Mouse (Mus musculus): ENCODE results near the gene Fanci. TPM values are rescaled to one million over a fixed set of nuclear protein-coding genes. Genes with fewer than 3 reads are reported as not detected.

Gene Fanci
- polyA plus RNA-seq, 1 experiment from 2014 or later, result 3.1 TPM

DNA sequence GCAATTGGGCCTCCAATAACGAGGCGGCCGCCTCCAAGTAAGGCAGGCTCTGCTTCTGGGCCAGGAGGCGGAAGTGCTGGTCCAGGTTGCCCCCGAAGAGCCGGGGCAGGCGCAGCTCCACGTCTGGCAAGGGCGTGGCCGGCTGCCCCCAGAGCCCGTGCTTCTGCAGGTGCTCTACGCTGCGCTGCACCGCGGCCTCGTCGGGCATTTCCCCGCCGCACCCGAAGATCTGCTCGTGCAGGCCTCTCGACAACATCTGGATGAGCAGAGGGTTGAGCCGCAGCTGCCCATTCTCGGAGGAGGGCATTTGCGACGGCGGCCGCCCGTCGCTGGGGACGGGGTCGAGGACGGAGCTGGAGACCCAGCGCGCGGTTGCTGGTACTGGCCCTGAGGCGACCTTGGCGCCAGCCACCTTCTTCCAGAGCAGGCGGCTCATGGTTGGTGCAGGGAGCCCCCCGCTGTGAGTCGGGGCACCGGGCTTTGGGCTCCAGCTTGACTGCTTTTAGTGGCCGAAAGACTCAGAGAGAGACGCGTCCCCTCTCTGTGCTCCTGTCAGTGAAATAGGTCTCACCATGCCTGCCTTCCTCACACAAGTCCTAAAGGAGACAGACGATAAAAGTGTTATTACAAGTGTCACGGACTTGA, 73.2 kb downstream of the Fanci start:
- Histone ChIP-seq H3K36me3 (ENCODE audit: insufficient read depth, low read length) (peaks cover 28% of the 10 kb centered on the region; the same call in 1 of the 2 replicates), H3K4me1 (replicated peaks; ENCODE audit: insufficient read depth, low read length) (peaks cover 10% of the 10 kb centered on the region), H3K27ac (no peak overlapping the region), H3K4me2 (ENCODE audit: low read length) (peak overlapping the region; percentile 77), H3K27me3 (ENCODE audit: insufficient read depth, low read length) (no peaks in the 10 kb centered on the region), H3K9ac (ENCODE audit: low read depth, low read length) (peak overlapping the region; percentile 90), H3K4me3 (replicated peaks; ENCODE audit: low read depth, low read length) (peak overlapping the region; percentile 79), H3K9me3 (replicated peaks; ENCODE audit: low read length) (no peaks in the 10 kb centered on the region)
- ATAC-seq (replicated peaks; ENCODE audit: low FRiP score, low read depth) (no peak), DNase-seq (ENCODE audit: low spot score) (no peak)
- no peak for TF ChIP-seq CTCF (IDR thresholded peaks at IDR 0.05; ENCODE audit: low read depth)
- WGBS, result 11% methylated on average over 46 of the region's 47 CpGs

DNA sequence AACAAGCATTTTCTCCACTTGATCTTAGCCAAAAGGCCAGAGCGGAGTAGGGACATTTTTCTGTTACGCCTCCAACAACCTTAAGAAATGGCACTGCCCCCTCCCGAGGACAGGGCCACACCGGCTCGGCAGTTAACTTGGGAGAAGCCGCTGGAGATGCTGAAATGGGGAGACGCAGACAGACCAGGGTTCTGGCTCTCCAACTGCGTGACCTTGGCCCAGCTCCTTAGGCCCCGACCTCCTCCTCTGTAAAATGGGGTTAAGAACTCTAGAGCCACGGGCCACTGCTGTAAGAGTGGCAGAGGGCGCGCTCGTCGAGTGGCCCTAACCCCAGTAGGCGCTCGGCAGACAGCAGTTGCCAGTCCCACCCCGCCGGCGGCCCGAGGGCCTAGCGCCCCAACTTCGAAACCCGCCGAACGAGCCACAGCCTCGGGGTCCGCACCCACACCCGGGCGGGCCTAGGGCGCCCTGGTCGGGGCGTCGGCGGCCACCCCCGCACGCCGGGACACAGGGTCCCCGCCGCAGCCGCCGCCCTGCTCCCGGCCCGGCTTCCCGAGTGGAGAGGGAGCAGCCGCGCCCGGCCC, 73.8 kb downstream of the Fanci start:
- Histone ChIP-seq H3K9ac (ENCODE audit: low read depth, low read length) (peak overlapping the region; percentile 90), H3K27me3 (ENCODE audit: insufficient read depth, low read length) (no peaks in the 10 kb centered on the region), H3K27ac (peak overlapping the region; percentile 87), H3K4me1 (replicated peaks; ENCODE audit: insufficient read depth, low read length) (peaks cover 10% of the 10 kb centered on the region), H3K9me3 (replicated peaks; ENCODE audit: low read length) (no peaks in the 10 kb centered on the region), H3K36me3 (ENCODE audit: insufficient read depth, low read length) (peaks cover 23% of the 10 kb centered on the region; the same call in 1 of the 2 replicates), H3K4me3 (replicated peaks; ENCODE audit: low read depth, low read length) (peak overlapping the region; percentile 79), H3K4me2 (ENCODE audit: low read length) (peak overlapping the region; percentile 77)
- TF ChIP-seq CTCF (IDR thresholded peaks at IDR 0.05; ENCODE audit: low read depth), result 0 out of 2 replicates have a peak, but pooled peaks have one; percentile 7
- ATAC-seq (replicated peaks; ENCODE audit: low FRiP score, low read depth) (no peak; the same call in none of the 2 replicates), DNase-seq (ENCODE audit: low spot score) (peak; percentile 46)
- WGBS, result under 1% methylated on average over 46 of the region's 47 CpGs

DNA sequence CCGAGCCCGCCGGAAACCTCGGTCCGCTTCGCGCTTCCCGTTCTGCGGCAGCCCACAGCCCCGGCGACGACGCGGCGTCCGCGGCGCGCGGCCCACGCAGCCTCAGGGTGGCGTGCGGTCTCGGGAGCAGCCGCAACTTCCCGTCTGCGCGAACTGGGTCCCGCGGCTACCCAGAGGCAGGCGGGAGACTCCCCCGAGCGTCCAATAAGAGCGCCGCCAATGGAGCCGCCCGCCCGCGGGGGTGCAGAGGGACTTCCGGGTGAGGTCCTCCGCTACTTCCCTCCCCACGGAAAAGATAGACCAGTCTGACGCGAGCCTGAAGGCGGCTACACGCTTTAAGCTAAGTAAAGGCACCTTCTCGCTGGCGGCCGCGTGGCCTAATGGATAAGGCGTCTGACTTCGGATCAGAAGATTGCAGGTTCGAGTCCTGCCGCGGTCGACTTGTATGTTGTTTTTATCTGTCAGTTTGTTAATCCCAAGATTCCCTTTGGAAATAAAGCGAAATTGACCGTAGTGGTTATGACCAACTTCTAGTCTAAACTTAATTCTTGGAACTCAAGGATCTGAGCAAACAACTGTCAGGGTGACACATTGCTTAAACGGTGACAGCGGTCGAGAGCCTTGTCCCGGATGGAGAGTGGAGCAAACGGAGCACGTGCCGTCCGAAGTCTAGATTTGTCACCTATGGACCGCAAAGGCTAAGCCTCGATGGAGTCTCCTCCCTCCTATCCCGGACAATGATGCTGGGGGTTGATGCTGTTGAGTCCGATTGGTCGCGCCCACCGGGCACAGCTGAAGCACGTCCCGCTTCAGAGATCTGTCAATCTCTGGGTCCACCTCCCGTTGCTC, 74.5 kb downstream of the Fanci start, which contains the start of gene Polg:
Gene Polg (minus strand): TSS at position 310 of the 849 bp plus-strand sequence.
- H3K4me1 ChIP-seq (replicated peaks; ENCODE audit: insufficient read depth, low read length), result peaks cover 10% of the 10 kb centered on the region
- peak; percentile 98 for DNase-seq (ENCODE audit: low spot score)
- H3K4me2 ChIP-seq (ENCODE audit: low read length), result peak within 1 kb of the TSS; percentile 77
- WGBS, result under 1% methylated on average over 76 of the region's 76 CpGs
- H3K27me3 ChIP-seq (ENCODE audit: insufficient read depth, low read length), result no peaks in the 10 kb centered on the region
- H3K27ac ChIP-seq, result peak within 1 kb of the TSS; percentile 87
- peak; percentile 96 for ATAC-seq (replicated peaks; ENCODE audit: low FRiP score, low read depth)
- H3K9me3 ChIP-seq (replicated peaks; ENCODE audit: low read length), result no peaks in the 10 kb centered on the region
- H3K4me3 ChIP-seq (replicated peaks; ENCODE audit: low read depth, low read length), result peak within 1 kb of the TSS; percentile 79
- H3K36me3 ChIP-seq (ENCODE audit: insufficient read depth, low read length), result peaks cover 16% of the 10 kb centered on the region; the same call in 1 of the 2 replicates
- H3K9ac ChIP-seq (ENCODE audit: low read depth, low read length), result peak within 1 kb of the TSS; percentile 90
- peak; percentile 16; the same call in 1 of the 2 replicates for TF ChIP-seq CTCF (IDR thresholded peaks at IDR 0.05; ENCODE audit: low read depth)

DNA sequence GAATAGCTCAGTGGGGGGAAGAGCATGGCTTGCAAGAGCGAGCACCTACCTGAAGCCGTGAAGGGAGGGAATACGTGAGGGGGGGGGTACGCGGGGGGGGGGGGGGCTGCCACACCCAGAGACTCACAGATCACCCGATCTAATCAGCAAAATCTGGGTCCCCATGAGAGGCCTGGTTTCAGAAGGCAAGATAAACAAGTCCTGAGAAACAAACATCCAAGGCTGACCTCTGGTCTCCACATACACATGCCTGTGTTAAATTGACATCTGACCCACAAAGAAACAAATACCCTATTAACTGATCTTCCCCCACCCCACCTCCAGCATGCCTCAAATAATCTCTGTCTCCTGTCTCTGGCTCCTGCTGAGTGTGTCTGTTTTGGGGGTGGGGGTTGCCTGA, 76.2 kb downstream of the Fanci start:
- ATAC-seq (replicated peaks; ENCODE audit: low FRiP score, low read depth) (no peak), DNase-seq (ENCODE audit: low spot score) (no peak)
- Histone ChIP-seq H3K36me3 (ENCODE audit: insufficient read depth, low read length) (peaks cover 6% of the 10 kb centered on the region; the same call in 1 of the 2 replicates), H3K9ac (ENCODE audit: low read depth, low read length) (0 out of 2 replicates have a peak overlapping the region, but pooled peaks have one; percentile 18), H3K27ac (no peak overlapping the region), H3K9me3 (replicated peaks; ENCODE audit: low read length) (no peaks in the 10 kb centered on the region), H3K4me2 (ENCODE audit: low read length) (peak overlapping the region; percentile 77), H3K4me1 (replicated peaks; ENCODE audit: insufficient read depth, low read length) (peaks cover 10% of the 10 kb centered on the region), H3K27me3 (ENCODE audit: insufficient read depth, low read length) (no peaks in the 10 kb centered on the region), H3K4me3 (replicated peaks; ENCODE audit: low read depth, low read length) (0 out of 2 replicates have a peak overlapping the region, but pooled peaks have one; percentile 14)
- TF ChIP-seq CTCF (IDR thresholded peaks at IDR 0.05; ENCODE audit: low read depth), result no peak
- 0% methylated on average over 1 of the region's 6 CpGs for WGBS

DNA sequence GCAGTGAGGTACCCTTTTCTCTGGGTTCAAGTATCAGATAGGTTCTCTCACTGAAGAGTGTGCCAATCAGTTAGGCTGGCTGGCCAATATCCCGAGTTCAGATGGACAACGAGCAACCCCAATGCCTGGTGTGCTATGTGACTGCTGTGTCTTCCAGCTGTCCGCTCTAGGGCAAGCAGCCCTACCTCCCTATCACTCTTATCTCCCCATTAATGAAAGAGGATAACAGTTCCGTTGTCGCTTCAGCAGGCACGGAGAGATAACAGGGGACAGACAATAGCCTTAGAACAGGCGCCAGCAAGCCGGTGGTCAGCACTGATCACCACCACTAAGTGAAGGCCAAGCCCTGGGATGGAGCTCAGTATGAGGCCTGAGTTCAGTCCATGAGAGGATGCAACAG, 77.3 kb downstream of the Fanci start:
- Histone ChIP-seq H3K36me3 (ENCODE audit: insufficient read depth, low read length) (no peaks in the 10 kb centered on the region), H3K4me2 (ENCODE audit: low read length) (no peak overlapping the region), H3K4me3 (replicated peaks; ENCODE audit: low read depth, low read length) (no peak overlapping the region), H3K27me3 (ENCODE audit: insufficient read depth, low read length) (no peaks in the 10 kb centered on the region), H3K9me3 (replicated peaks; ENCODE audit: low read length) (no peaks in the 10 kb centered on the region), H3K27ac (no peak overlapping the region), H3K9ac (ENCODE audit: low read depth, low read length) (no peak overlapping the region), H3K4me1 (replicated peaks; ENCODE audit: insufficient read depth, low read length) (peaks cover 10% of the 10 kb centered on the region)
- DNase-seq (ENCODE audit: low spot score) (no peak), ATAC-seq (replicated peaks; ENCODE audit: low FRiP score, low read depth) (no peak)
- 84% methylated on average over 8 of the region's 8 CpGs for WGBS
- TF ChIP-seq CTCF (IDR thresholded peaks at IDR 0.05; ENCODE audit: low read depth), result no peak

DNA sequence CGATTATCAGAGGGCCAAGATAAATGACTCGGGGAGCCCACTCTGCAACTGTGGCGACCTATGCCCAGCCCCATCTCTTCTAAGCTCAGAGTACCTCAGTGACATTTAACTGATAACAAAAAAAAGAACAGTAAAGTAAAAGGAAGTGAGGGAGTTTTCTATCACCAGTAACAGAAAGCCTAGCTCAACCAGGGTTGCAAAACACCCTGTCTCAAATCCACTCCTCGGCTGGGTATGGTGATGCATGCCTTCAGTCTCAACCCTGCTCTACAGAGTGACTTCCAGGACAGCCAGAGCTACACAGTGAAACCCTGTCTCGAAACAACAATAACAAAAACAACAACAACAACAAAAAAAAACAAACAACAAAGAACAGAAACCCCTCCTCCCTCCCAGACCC, 78.0 kb downstream of the Fanci start:
- H3K27ac ChIP-seq, result no peak overlapping the region
- H3K4me1 ChIP-seq (replicated peaks; ENCODE audit: insufficient read depth, low read length), result peaks cover 5% of the 10 kb centered on the region
- H3K36me3 ChIP-seq (ENCODE audit: insufficient read depth, low read length), result no peaks in the 10 kb centered on the region
- TF ChIP-seq CTCF (IDR thresholded peaks at IDR 0.05; ENCODE audit: low read depth), result no peak
- ATAC-seq (replicated peaks; ENCODE audit: low FRiP score, low read depth) (no peak), DNase-seq (ENCODE audit: low spot score) (no peak)
- WGBS, result 82% methylated on average over 5 of the region's 5 CpGs
- no peaks in the 10 kb centered on the region for H3K27me3 ChIP-seq (ENCODE audit: insufficient read depth, low read length)
- H3K9ac ChIP-seq (ENCODE audit: low read depth, low read length), result no peak overlapping the region
- H3K4me3 ChIP-seq (replicated peaks; ENCODE audit: low read depth, low read length), result no peak overlapping the region
- no peaks in the 10 kb centered on the region for H3K9me3 ChIP-seq (replicated peaks; ENCODE audit: low read length)
- no peak overlapping the region for H3K4me2 ChIP-seq (ENCODE audit: low read length)
